Mouse (Mus musculus): Measurements from ENCODE around the gene Gm28053. TPM values are rescaled to one million over a fixed set of nuclear protein-coding genes. Genes with fewer than 3 reads are reported as not detected.
"Not testable (repeated sequence)": the region's sequence is repeated elsewhere in the genome, so short reads cannot be mapped to it uniquely, and the experiment has no call there.

Gene Gm28053
- total and polyA plus RNA-seq, 2 experiments from 2014 or later = not detected

DNA sequence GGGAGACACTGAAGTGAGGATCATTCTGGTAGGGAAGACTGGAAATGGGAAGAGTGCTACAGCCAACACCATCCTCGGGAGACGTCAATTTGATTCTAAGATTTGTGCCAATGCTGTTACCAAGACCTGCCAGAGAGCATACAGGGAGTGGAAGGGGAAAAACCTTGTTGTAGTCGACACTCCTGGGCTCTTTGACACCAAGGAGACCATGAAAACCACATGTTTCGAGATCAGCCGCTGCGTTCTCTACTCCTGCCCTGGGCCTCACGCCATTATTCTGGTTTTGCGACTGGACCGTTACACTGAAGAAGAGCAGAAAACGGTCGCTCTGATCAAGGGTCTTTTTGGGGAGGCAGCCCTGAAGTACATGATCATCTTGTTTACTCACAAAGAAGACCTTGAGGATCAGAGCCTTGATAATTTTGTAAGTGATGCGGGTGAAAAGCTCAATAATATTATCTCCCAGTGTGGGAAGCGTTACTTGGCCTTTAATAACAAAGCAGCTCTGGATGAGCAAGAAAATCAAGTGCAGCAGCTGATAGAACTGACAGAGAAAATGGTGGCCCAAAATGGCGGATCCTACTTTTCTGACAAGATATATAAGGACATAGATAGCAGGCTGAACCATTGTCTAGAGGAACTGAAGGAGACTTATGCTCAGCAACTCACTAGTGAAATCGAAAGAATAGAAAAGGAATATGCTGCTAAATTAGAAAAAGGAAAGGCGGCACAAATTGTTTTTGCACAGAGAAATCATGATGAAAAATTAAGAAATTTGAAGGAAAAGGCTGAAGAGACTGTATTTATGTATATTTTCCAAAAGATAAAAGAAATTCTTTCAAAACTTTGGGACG is 40.7 kb upstream of the Gm28053 start:
- Histone ChIP-seq H3K9ac (replicated peaks; ENCODE audit: low read length) (no peak overlapping the region), H3K9me3 (ENCODE audit: low read length) (no peaks in the 10 kb centered on the region), H3K4me3 (ENCODE audit: low read length) (no peak overlapping the region), H3K4me2 (ENCODE audit: low read depth, low read length) (no peak overlapping the region), H3K4me1 (ENCODE audit: insufficient read depth, low read length) (no peaks in the 10 kb centered on the region), H3K36me3 (ENCODE audit: insufficient read depth, low read length) (no peaks in the 10 kb centered on the region), H3K27me3 (ENCODE audit: insufficient read depth, low read length) (no peaks in the 10 kb centered on the region), H3K27ac (no peak overlapping the region)
- no peak for TF ChIP-seq CTCF (IDR thresholded peaks at IDR 0.05; ENCODE audit: low read depth)
- ATAC-seq (no peak), DNase-seq (ENCODE audit: low spot score) (no peak)
- 92% methylated on average over 17 of the region's 17 CpGs for WGBS

DNA sequence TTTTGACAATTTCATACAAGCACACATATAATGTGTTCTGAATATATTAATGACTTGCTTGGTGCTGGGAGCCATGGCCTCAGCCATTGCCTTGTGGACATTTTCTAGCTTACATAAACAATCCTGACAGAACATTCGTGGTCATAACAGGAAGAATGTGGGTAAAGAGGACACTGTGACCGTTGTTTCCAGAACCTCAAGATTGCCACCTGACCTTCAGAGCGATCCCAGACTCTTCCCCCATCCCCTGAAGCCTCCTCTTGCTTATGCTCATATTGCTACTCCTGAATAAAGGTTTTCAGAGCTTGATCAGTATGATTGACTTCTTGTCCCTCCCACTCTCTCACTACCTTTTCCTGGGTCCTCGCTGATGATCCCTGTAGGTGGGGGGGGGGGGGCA is 40.0 kb upstream of the Gm28053 start:
- no peak overlapping the region for H3K4me3 ChIP-seq (ENCODE audit: low read length)
- no peak for DNase-seq (ENCODE audit: low spot score)
- H3K4me2 ChIP-seq (ENCODE audit: low read depth, low read length) = no peak overlapping the region
- no peak for ATAC-seq
- H3K9ac ChIP-seq (replicated peaks; ENCODE audit: low read length) = no peak overlapping the region
- no peaks in the 10 kb centered on the region for H3K4me1 ChIP-seq (ENCODE audit: insufficient read depth, low read length)
- 86% methylated on average over 4 of the region's 4 CpGs for WGBS
- TF ChIP-seq CTCF (IDR thresholded peaks at IDR 0.05; ENCODE audit: low read depth) = no peak
- no peaks in the 10 kb centered on the region for H3K27me3 ChIP-seq (ENCODE audit: insufficient read depth, low read length)
- H3K27ac ChIP-seq = no peak overlapping the region
- no peaks in the 10 kb centered on the region for H3K36me3 ChIP-seq (ENCODE audit: insufficient read depth, low read length)
- no peaks in the 10 kb centered on the region for H3K9me3 ChIP-seq (ENCODE audit: low read length)

DNA sequence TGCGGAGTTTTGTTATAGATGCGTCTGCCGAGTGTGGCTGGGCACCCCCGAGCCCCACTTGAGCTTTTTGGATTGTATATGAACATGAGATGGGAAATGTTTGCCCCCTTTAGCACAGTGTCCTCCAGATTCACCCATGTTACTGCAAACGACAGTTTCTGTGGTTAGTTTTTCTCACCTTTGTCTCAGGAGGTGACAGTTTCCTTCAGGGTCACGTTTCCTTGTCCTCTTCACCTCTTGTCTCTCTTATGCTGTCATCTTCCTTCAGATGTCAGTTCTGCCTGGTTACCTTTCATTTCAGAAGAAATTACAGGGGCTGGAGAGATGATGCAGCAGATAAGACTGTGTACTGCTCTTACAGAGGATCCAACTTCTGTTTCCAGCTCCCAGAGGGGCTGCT is 38.7 kb upstream of the Gm28053 start:
- Histone ChIP-seq H3K27me3 (ENCODE audit: insufficient read depth, low read length) (no peaks in the 10 kb centered on the region), H3K4me1 (ENCODE audit: insufficient read depth, low read length) (no peaks in the 10 kb centered on the region), H3K36me3 (ENCODE audit: insufficient read depth, low read length) (no peaks in the 10 kb centered on the region), H3K9ac (replicated peaks; ENCODE audit: low read length) (no peak overlapping the region), H3K4me2 (ENCODE audit: low read depth, low read length) (no peak overlapping the region), H3K9me3 (ENCODE audit: low read length) (no peaks in the 10 kb centered on the region), H3K4me3 (ENCODE audit: low read length) (no peak overlapping the region), H3K27ac (no peak overlapping the region)
- DNase-seq (ENCODE audit: low spot score) = no peak
- 89% methylated on average over 6 of the region's 6 CpGs for WGBS
- ATAC-seq = no peak
- no peak for TF ChIP-seq CTCF (IDR thresholded peaks at IDR 0.05; ENCODE audit: low read depth)

DNA sequence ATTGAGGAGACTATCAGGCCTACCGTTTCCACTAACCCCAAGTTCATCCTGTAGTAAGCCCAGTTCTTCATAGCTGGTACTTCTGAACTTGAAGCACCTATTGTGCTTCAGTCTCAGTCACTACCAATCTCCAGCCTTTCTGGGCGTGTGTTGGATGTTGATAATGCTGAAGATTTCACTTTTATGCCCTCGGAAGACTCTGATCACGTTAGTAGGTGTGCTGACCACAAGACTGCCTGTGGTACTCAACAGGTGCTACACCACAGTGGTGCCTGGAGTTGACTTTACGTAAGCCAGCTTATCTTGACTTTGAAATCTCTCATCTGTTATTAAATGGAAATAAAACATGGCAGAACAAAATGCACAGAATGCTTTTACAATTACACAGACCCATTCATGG is 38.0 kb upstream of the Gm28053 start:
- no peak overlapping the region for H3K9ac ChIP-seq (replicated peaks; ENCODE audit: low read length)
- no peak overlapping the region for H3K4me2 ChIP-seq (ENCODE audit: low read depth, low read length)
- no peak overlapping the region for H3K4me3 ChIP-seq (ENCODE audit: low read length)
- 87% methylated on average over 5 of the region's 5 CpGs for WGBS
- no peak for TF ChIP-seq CTCF (IDR thresholded peaks at IDR 0.05; ENCODE audit: low read depth)
- H3K27ac ChIP-seq = no peak overlapping the region
- no peaks in the 10 kb centered on the region for H3K9me3 ChIP-seq (ENCODE audit: low read length)
- H3K36me3 ChIP-seq (ENCODE audit: insufficient read depth, low read length) = no peaks in the 10 kb centered on the region
- no peaks in the 10 kb centered on the region for H3K4me1 ChIP-seq (ENCODE audit: insufficient read depth, low read length)
- DNase-seq (ENCODE audit: low spot score) (no peak), ATAC-seq (no peak)
- H3K27me3 ChIP-seq (ENCODE audit: insufficient read depth, low read length) = no peaks in the 10 kb centered on the region

DNA sequence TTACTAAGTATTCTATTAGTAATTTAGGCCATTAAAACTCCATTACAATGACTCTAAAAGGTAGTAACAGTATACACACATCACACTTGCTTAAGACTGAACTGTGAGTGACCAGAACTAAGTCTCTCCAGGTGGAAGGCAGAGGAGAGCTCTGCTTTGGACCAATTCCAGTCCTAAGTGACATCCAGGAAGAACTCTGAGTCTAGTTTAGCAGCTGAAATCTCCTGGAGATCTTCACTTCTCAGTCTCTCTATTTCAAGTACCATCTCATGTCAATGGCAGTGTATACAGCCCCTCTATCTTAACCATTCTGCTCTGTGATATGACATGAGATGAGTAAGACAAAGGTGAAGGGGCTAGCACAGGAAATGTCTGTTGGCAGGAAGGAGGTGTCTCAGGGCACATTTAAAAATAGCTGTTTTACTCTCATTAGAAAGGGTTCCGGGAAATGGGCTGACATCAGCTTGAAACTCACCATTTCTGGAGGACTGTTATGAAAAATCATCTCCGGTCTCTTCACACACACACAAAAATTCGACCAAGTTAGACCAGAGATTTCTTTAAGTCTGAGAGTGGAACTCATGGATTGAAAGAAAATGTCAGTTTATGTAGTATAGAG is 36.8 kb upstream of the Gm28053 start:
- H3K9ac ChIP-seq (replicated peaks; ENCODE audit: low read length) = no peak overlapping the region
- H3K36me3 ChIP-seq (ENCODE audit: insufficient read depth, low read length) = no peaks in the 10 kb centered on the region
- TF ChIP-seq CTCF (IDR thresholded peaks at IDR 0.05; ENCODE audit: low read depth) = no peak
- DNase-seq (ENCODE audit: low spot score) (no peak), ATAC-seq (no peak)
- no peaks in the 10 kb centered on the region for H3K9me3 ChIP-seq (ENCODE audit: low read length)
- no peaks in the 10 kb centered on the region; the same call in 1 of the 2 replicates for H3K27me3 ChIP-seq (ENCODE audit: insufficient read depth, low read length)
- H3K4me3 ChIP-seq (ENCODE audit: low read length) = no peak overlapping the region
- H3K27ac ChIP-seq = no peak overlapping the region
- 77% methylated on average over 3 of the region's 3 CpGs for WGBS
- H3K4me2 ChIP-seq (ENCODE audit: low read depth, low read length) = no peak overlapping the region
- H3K4me1 ChIP-seq (ENCODE audit: insufficient read depth, low read length) = no peaks in the 10 kb centered on the region

DNA sequence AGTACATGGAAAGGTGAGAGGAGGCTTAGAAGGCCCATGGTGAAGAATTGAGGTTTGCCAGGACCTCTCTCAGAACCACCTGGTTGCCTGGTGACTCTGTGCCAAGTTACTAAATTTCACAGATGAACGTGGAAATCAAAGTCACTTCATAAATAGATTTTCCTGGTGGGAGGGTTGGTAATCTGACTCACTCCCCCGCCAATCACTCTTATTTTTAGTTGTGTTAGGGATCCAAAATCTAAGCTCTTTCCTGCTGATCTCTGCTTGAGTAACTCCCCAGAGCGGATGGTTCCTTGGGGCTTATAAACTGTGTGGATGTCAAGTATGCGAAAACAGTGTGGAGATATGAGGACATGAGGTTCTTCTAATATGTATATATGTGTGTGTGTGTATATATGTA is 36.1 kb upstream of the Gm28053 start:
- no peak overlapping the region for H3K4me3 ChIP-seq (ENCODE audit: low read length)
- WGBS = 75% methylated on average over 4 of the region's 4 CpGs
- no peaks in the 10 kb centered on the region for H3K36me3 ChIP-seq (ENCODE audit: insufficient read depth, low read length)
- ATAC-seq = no peak
- no peak for DNase-seq (ENCODE audit: low spot score)
- no peaks in the 10 kb centered on the region for H3K4me1 ChIP-seq (ENCODE audit: insufficient read depth, low read length)
- no peaks in the 10 kb centered on the region; the same call in 1 of the 2 replicates for H3K27me3 ChIP-seq (ENCODE audit: insufficient read depth, low read length)
- H3K27ac ChIP-seq = no peak overlapping the region
- no peaks in the 10 kb centered on the region for H3K9me3 ChIP-seq (ENCODE audit: low read length)
- TF ChIP-seq CTCF (IDR thresholded peaks at IDR 0.05; ENCODE audit: low read depth) = no peak
- no peak overlapping the region for H3K9ac ChIP-seq (replicated peaks; ENCODE audit: low read length)
- H3K4me2 ChIP-seq (ENCODE audit: low read depth, low read length) = no peak overlapping the region

DNA sequence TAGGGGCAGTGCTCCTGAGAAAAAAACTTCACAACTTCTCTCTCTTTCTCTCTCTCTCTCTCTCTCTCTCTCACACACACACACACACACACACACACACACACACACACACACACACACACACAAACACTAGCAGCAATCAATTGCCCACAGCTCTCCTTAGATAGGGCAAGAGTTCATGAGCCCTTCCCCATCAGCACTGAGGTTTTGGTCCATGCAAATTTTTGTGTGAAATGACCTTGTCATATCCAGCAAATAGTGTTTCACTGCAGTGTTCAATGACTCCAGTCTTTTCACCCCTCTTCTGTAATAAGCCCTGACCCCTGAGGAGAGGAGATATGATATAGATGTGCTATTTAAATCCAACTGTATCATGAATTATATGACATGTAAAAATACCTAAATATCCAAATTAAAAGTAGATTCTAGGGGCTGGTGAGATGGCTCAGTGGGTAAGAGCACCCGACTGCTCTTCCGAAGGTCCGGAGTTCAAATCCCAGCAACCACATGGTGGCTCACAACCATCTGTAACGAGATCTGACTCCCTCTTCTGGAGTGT is 35.1 kb upstream of the Gm28053 start:
- not testable (repeated sequence) for DNase-seq (ENCODE audit: low spot score); H3K27ac ChIP-seq; H3K9me3 ChIP-seq (ENCODE audit: low read length); ATAC-seq; H3K27me3 ChIP-seq (ENCODE audit: insufficient read depth, low read length); H3K4me3 ChIP-seq (ENCODE audit: low read length); H3K36me3 ChIP-seq (ENCODE audit: insufficient read depth, low read length); H3K9ac ChIP-seq (replicated peaks; ENCODE audit: low read length); H3K4me2 ChIP-seq (ENCODE audit: low read depth, low read length); H3K4me1 ChIP-seq (ENCODE audit: insufficient read depth, low read length)
- 97% methylated on average over 3 of the region's 4 CpGs for WGBS
